Mouse (Mus musculus) spleen, adult 2 months (tissue): ENCODE data around the gene Il10. TPM values are rescaled to one million over a fixed set of nuclear protein-coding genes. Genes with fewer than 3 reads are reported as not detected.

Source experiments
- DNase-seq, 2 experiments: peaks; one replicate each; pipeline versions ENCODE4 v3.0.0 to v3.0.0-alpha.2; 2012 to 2021; ENCODE audit warnings: low spot score in 2 of 2, low read depth in 1 of 2
- H3K27ac ChIP-seq: fragments of 200-500 bp; 2 replicates; pipeline ENCODE4 v1.5.1; 2012; ENCODE audit warnings: low read length, inconsistent platforms; ENCODE audit not compliant: insufficient read depth
- H3K27me3 ChIP-seq: fragments of 200-500 bp; 2 replicates; pipeline ENCODE4 v1.6.1; 2012; ENCODE audit warnings: mild to moderate bottlenecking, moderate library complexity, low read length, inconsistent platforms; ENCODE audit not compliant: control insufficient read depth, insufficient read depth
- H3K36me3 ChIP-seq: fragments of 200-500 bp; 2 replicates; pipeline ENCODE4 v1.6.1; 2012; ENCODE audit warnings: mild to moderate bottlenecking, low read length, inconsistent platforms; ENCODE audit not compliant: control insufficient read depth, insufficient read depth
- H3K4me1 ChIP-seq: fragments of 200-500 bp; 2 replicates; pipeline ENCODE4 v1.6.1; 2011; ENCODE audit warnings: inconsistent platforms; ENCODE audit not compliant: control insufficient read depth, insufficient read depth, insufficient read length
- H3K4me3 ChIP-seq: fragments of 200-500 bp; 2 replicates; pipeline ENCODE4 v1.5.1; 2011; ENCODE audit warnings: mild to moderate bottlenecking, inconsistent platforms; ENCODE audit not compliant: insufficient read depth, insufficient read length; ENCODE audit errors: extremely low read depth
- CTCF ChIP-seq: fragments of 200-500 bp; IDR thresholded peaks from 2 replicates; pipeline ENCODE4 v1.5.1; 2011; ENCODE audit warnings: mild to moderate bottlenecking, inconsistent platforms; ENCODE audit not compliant: insufficient read depth, insufficient read length, insufficient replicate concordance; ENCODE audit errors: extremely low read depth
- POLR2A ChIP-seq: fragments of 200-500 bp; IDR thresholded peaks from 2 replicates; pipeline ENCODE4 v1.6.1; 2011; ENCODE audit warnings: low read depth, low read length, inconsistent platforms
- WGBS: fragments of 180-500 bp; shearing (Covaris S2); methylation state at CpG from one replicate; pipeline ENCODE4 v1.1.7; 2018; 5-methylcytosine and 5-hydroxymethylcytosine counted together
- polyA plus RNA-seq: library from polyadenylated mRNA; depleted of rRNA; stranded (reverse); fragments of >200 nt; gene quantifications from 2 replicates; pipeline ENCODE4 v1.2.3, GENCODE M21; 2012

Il10 gene
- polyA plus RNA-seq, 1 experiment, result 0.12 TPM

DNA sequence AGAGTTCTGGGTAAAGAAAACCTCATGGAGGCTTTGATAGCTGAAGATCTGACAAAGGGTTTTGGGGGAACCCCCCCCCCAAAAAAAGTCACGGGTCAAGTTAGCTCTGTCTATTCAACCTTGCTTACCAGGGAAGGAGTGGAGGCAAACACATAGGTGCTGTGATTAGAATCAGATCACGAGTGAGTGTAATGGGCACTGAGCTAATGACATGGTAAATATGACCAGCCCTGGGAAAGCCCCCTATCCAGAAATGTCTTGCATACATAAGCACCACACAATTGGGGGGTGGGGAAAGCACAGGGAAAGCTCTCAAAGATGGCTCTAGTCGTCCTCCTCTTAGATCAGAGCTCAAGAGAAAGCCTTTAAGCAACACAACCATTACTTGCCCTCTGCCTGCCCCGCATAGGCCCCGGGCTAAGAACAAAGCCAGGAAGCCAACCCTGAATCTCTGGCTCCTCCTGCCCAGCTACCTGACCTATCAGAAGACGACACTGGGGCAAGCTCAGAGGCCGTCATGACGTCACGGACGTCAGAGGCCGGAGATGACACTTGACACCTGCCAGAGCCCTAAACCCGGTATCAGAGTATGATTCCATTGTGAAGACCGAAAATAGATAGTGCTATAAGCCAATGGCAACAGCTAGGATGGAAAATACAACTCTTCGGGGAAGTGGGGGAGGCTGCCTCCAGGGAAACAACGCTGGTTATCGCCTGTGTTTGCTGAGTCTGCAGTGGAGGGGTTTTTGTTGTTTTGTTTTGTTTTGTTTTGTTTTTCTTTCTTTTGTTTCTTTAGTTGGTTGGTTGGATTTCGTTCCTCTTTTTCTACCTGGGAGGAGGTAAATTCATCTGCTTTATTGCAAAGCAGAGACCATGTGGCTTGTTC, 16.4 kb upstream of the Il10 start:
- H3K36me3 ChIP-seq, result no peaks in the 10 kb centered on the region
- no peaks in the 10 kb centered on the region for H3K4me1 ChIP-seq
- no peak for DNase-seq
- H3K27ac ChIP-seq, result no peak overlapping the region
- 79% methylated on average over 17 of the region's 17 CpGs for WGBS
- TF ChIP-seq CTCF (no peak), POLR2A (no peak)
- H3K27me3 ChIP-seq, result no peaks in the 10 kb centered on the region
- H3K4me3 ChIP-seq, result no peak overlapping the region

DNA sequence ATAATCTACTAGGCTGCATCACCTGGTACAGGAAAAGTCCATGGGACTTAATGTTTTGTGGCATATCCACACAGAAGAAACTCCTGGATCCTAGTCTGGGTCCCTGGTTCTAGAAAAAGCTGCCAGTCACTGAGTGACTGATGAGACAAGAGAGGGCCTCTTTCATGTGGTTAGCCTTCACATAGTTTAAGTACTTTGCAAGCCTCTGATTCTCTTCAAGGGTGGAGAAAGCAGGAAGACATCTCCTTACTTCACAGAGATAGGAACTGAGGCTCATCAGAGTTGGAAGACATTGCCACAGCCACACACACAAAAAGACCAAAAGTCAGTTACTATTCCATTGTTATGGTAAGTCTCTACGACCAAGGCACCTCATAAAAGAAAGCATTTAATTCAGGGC, 13.6 kb upstream of the Il10 start:
- TF ChIP-seq POLR2A (no peak), CTCF (no peak)
- Histone ChIP-seq H3K4me3 (no peak overlapping the region), H3K4me1 (no peaks in the 10 kb centered on the region), H3K36me3 (no peaks in the 10 kb centered on the region), H3K27me3 (no peaks in the 10 kb centered on the region), H3K27ac (no peak overlapping the region)
- 66% methylated on average over 1 of the region's 1 CpGs for WGBS
- no peak for DNase-seq

DNA sequence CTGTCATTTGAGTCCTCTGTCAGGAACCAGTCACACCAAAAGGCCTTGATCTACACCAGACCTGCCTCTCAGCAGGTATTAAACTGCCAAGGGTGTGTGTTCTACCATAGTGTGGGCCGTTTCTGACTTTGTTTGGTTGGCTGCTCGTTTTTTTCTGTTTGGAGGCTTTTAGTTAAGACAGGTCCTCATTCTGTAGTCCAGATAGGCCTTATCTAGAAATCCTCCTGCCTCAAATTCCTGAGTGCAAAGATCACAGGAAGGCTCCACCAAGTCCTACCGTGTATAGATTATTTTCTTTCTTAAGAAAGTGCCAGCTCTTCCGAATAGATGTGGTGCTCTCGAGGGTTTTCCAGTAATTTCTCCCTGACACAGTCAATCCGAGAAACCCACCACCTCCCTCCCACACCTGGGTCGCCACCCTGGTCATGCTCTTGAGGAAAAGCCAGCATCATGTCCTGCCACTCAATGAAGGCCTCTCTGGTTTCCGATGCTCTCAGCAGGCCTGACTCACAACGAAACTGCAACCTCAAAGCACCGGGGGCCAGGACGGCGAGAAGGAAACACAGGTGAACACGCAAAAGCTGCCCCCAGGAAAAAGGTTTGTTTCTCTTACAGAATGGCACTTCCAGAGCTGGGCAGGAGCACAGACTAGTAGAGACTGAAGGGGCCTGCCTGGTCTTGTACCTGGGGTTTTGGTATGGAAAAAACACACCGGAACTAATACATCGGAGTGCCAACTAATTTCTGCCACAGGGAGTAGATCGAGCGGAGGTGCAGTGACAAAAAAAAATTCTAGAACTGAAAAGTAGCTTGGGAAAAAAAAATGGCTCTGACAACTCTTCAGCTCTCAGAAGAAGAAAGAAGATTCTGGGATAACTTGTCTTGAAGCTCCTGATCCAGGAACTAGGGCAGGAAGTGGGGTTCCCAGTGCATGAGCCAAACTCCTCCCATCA, 9.2 kb upstream of the Il10 start:
- 66% methylated on average over 17 of the region's 17 CpGs for WGBS
- DNase-seq, result no peak
- Histone ChIP-seq H3K36me3 (no peaks in the 10 kb centered on the region), H3K4me1 (no peaks in the 10 kb centered on the region), H3K27me3 (no peaks in the 10 kb centered on the region), H3K4me3 (no peak overlapping the region), H3K27ac (no peak overlapping the region)
- no peak for TF ChIP-seq POLR2A
- no peak for TF ChIP-seq CTCF

DNA sequence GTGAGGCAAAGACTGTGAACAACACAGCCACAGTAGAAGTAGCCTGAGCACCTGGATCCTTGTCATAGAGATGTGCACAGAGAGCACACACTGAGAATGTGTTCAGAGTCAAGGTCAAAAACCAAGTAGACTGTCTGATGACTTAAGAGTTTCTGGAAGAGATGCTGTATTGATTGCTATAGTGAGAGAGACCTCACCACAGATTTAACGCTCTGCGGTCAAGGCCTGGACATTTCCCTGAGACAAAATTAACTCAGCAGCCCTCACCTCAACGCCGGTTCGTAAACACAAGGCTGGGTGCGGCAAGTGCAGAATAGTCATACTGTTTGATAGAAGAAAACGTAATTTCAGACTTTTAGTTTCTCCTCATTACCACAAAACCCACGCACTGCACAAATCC, 7.2 kb upstream of the Il10 start:
- TF ChIP-seq CTCF, result no peak
- no peak for TF ChIP-seq POLR2A
- no peaks in the 10 kb centered on the region for H3K36me3 ChIP-seq
- no peak for DNase-seq
- no peaks in the 10 kb centered on the region for H3K4me1 ChIP-seq
- H3K27me3 ChIP-seq, result no peaks in the 10 kb centered on the region
- 94% methylated on average over 8 of the region's 8 CpGs for WGBS
- no peak overlapping the region for H3K27ac ChIP-seq
- H3K4me3 ChIP-seq, result no peak overlapping the region

DNA sequence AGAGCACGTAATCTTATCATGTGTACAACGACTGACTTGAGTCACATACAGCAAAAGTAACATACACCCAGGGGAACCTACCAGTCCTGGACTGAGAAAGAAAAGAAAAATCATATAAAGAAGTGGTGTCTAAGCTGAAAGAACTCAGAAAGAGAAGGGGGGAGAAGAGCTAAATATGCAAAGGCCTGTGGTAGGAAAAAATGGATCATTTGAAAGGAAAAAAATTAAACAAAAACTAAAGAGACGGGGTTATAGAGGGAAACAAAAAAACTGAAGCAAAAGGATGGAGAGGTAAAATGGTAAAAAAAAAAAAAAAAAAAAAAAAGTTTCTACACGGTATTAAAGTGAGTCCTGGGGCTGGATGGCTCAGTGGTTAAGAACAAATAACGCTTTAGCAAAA, 5.7 kb upstream of the Il10 start:
- H3K27me3 ChIP-seq, result no peaks in the 10 kb centered on the region
- H3K36me3 ChIP-seq, result no peaks in the 10 kb centered on the region
- TF ChIP-seq CTCF (no peak), POLR2A (no peak)
- no peak overlapping the region for H3K4me3 ChIP-seq
- WGBS, result 89% methylated on average over 5 of the region's 5 CpGs
- DNase-seq, result no peak
- H3K27ac ChIP-seq, result no peak overlapping the region
- H3K4me1 ChIP-seq, result no peaks in the 10 kb centered on the region; the same call in 1 of the 2 replicates

DNA sequence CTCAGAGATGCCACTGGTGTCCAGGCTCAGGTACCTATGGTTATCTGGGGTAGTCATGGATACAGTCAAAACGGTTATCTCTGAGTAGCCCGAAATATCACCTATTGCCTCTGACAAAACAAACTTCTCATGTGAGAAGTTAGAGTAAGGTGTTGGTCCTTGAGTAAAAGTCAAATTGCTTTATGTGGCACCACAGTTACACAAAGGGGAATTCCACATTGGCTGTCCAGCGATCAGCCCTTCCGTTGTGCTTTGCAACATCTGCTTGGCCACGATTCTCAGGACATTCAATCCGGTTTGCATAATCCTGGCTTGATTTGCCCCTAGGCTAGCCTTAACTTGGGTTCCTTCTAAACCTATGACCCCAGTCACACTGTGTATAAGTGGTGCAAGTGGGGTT, 4.4 kb upstream of the Il10 start:
- DNase-seq, result no peak
- Histone ChIP-seq H3K36me3 (no peaks in the 10 kb centered on the region), H3K27me3 (no peaks in the 10 kb centered on the region), H3K27ac (no peak overlapping the region), H3K4me3 (no peak overlapping the region), H3K4me1 (peaks cover 2% of the 10 kb centered on the region; the same call in 1 of the 2 replicates)
- TF ChIP-seq POLR2A (no peak), CTCF (no peak)
- WGBS, result 79% methylated on average over 6 of the region's 6 CpGs
